Mouse (Mus musculus) intestine, embryonic 16.5 days (tissue): ENCODE measurements around the gene Il18r1. TPM values are rescaled to one million over a fixed set of nuclear protein-coding genes. Genes with fewer than 3 reads are reported as not detected.

Experiments
- ATAC-seq: fragments of 200-750 bp; cut with Nextera tagmentation; 2 replicates; pipeline ENCODE4 v1.8.0; 2017; ENCODE audit warnings: moderate TSS enrichment, moderate library complexity
- H3K27ac ChIP-seq: fragments of 300-500 bp; sonication (generic); 2 replicates; pipeline ENCODE4 v1.5.1; 2014; ENCODE audit warnings: mild to moderate bottlenecking, low read length
- H3K27me3 ChIP-seq: fragments of 300-500 bp; sonication (generic); replicated peaks from 2 replicates; pipeline ENCODE4 v1.6.1; 2014; ENCODE audit warnings: low read length, control low read depth, mixed read lengths; ENCODE audit not compliant: control insufficient read depth, insufficient read depth
- H3K36me3 ChIP-seq: fragments of 300-500 bp; sonication (generic); 2 replicates; pipeline ENCODE4 v1.6.1; 2014; ENCODE audit warnings: low read length, control low read depth; ENCODE audit not compliant: control insufficient read depth, insufficient read depth
- H3K4me1 ChIP-seq: fragments of 300-500 bp; sonication (generic); 2 replicates; pipeline ENCODE4 v1.6.1; 2014; ENCODE audit warnings: low read length, control low read depth, mixed read lengths; ENCODE audit not compliant: control insufficient read depth, insufficient read depth
- H3K4me2 ChIP-seq: fragments of 300-500 bp; sonication (generic); 2 replicates; pipeline ENCODE4 v1.6.1; 2014; ENCODE audit warnings: low read depth, low read length, control low read depth
- H3K4me3 ChIP-seq: fragments of 300-500 bp; sonication (generic); 2 replicates; pipeline ENCODE4 v1.5.1; 2014; ENCODE audit warnings: mild to moderate bottlenecking, low read length
- H3K9ac ChIP-seq: fragments of 300-500 bp; sonication (generic); 2 replicates; pipeline ENCODE4 v1.6.1; 2014; ENCODE audit warnings: low read depth, low read length
- H3K9me3 ChIP-seq: fragments of 300-500 bp; sonication (generic); 2 replicates; pipeline ENCODE4 v1.6.1; 2016; ENCODE audit warnings: low read length, control low read depth; ENCODE audit not compliant: control insufficient read depth
- whole genome bisulfite sequencing: fragments of 180-500 bp; shearing (Covaris S2); extraction: QIAGEN DNeasy Blood & Tissue Kit; methylation state at CpG from one replicate; pipeline ENCODE4 v1.1.7; 2014; 5-methylcytosine and 5-hydroxymethylcytosine counted together
- polyA plus RNA-seq: library from polyadenylated mRNA; unstranded; fragments of >200 nt; fragmentation: Nextera tagmentation; extraction: Ambion mirVana; gene quantifications from 2 replicates; pipeline ENCODE4 v1.2.1, GENCODE M21; 2015

Il18r1 gene
- polyA plus RNA-seq, 1 experiment from 2014 or later: 0.51 TPM

DNA sequence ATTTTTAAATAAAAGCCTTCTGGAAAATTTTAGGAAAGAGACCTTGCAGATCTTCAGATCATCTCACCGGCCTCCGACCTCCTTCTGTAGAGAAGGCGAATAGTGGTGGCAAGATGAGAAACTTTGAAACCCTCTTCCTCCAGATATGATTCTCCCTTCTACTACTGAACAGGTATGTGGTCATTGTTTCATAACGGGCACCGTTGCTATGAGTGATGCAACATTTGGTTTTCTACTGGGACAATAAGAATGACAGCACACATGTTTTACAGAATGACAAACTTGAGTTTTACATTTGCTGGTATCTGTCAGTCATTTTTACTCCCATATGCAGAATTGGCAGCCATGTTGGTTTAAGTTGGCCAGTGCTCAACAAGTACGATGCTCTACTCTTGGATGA is 51.0 kb downstream of the Il18r1 start:
- Histone ChIP-seq H3K4me1 (no peaks in the 10 kb centered on the region), H3K4me2 (no peak overlapping the region), H3K27me3 (no peaks in the 10 kb centered on the region), H3K9ac (no peak overlapping the region), H3K36me3 (no peaks in the 10 kb centered on the region), H3K9me3 (no peaks in the 10 kb centered on the region), H3K27ac (no peak overlapping the region), H3K4me3 (no peak overlapping the region)
- 89% methylated on average over 6 of the region's 6 CpGs for WGBS
- no peak for ATAC-seq

DNA sequence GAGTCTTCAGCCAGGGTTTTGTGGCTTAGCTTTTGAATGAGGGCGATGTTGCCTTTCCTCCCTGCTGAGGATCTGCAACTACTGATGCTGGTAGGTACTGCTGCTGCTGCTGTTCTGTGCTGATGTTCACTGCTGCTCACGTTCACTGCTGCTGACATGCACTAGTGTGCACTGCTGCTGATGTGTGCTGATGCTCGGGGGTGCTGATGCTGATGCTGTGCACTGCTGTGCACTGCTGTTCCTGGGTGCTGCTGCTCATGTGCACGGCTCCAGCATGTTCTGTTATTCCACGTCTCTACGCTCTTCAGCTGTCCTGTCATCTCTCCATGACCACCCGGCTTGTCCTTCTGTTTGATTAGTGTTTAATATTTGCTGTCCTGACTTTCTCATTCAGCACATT is 57.6 kb downstream of the Il18r1 start:
- no peak overlapping the region for H3K4me3 ChIP-seq
- no peak overlapping the region for H3K9ac ChIP-seq
- H3K9me3 ChIP-seq: no peaks in the 10 kb centered on the region
- no peak overlapping the region for H3K4me2 ChIP-seq
- no peaks in the 10 kb centered on the region for H3K4me1 ChIP-seq
- H3K36me3 ChIP-seq: no peaks in the 10 kb centered on the region
- no peak for ATAC-seq
- H3K27me3 ChIP-seq: no peaks in the 10 kb centered on the region
- 86% methylated on average over 7 of the region's 7 CpGs for WGBS
- no peak overlapping the region for H3K27ac ChIP-seq

DNA sequence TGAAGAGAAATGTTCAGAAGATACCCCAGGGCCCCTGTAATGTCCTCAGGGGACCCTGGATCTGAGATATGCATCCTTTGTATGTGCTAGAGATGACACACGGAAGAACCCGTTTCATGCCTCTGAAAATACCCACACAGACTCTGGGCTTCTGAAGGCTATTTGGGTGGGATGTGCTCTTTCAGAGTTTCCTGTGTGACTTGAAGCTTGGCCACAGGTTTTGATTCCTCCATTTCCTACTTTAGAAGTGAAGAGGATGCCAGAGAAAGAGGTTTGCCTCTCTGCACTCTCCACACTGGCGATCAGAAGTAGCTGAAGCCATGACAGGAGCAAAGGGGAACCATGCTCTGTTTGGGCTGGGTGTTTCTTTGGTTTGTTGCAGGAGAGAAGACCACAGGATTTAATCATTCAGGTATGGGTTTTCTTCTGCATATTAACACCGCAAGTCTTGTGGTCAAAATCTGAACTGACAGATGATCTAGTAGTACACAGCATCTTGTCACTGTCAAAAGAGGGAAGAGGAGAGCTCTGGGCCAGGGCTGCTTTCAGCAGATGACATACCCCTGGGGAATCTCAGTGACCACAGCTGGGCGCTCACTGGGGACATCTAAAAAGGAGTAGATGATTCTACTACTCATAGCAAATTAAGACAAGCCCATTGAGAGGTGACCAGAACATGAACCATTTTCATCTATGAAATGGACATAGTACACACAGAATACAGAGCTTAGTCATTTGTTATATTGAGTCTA is 58.8 kb downstream of the Il18r1 start:
- Histone ChIP-seq H3K4me3 (no peak overlapping the region), H3K4me2 (no peak overlapping the region), H3K27me3 (no peaks in the 10 kb centered on the region), H3K9me3 (no peaks in the 10 kb centered on the region), H3K27ac (no peak overlapping the region), H3K36me3 (no peaks in the 10 kb centered on the region), H3K9ac (no peak overlapping the region), H3K4me1 (no peaks in the 10 kb centered on the region)
- ATAC-seq: no peak
- WGBS: 84% methylated on average over 5 of the region's 5 CpGs

DNA sequence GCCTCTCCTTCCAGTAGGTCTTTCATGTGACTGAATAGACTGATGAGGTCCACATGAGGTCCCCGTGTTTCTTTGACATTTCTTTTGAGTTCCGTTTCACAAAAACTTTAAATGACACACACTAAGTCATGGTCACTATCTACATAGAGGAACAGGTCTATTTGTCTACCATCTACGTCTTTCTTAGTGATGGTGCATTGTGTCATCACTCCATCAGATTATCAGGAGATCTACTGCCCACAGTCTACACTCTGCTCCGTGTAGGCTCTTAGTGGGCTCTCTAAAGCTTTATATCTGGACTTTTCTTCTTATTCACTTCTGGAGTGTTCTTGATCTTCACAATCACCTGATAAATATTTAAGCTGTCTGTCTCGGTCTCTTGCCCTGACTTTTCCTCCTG is 63.9 kb downstream of the Il18r1 start:
- no peaks in the 10 kb centered on the region for H3K4me1 ChIP-seq
- no peak overlapping the region for H3K4me2 ChIP-seq
- H3K36me3 ChIP-seq: no peaks in the 10 kb centered on the region
- no peaks in the 10 kb centered on the region for H3K9me3 ChIP-seq
- no peak overlapping the region for H3K27ac ChIP-seq
- no peaks in the 10 kb centered on the region for H3K27me3 ChIP-seq
- ATAC-seq: no peak
- H3K9ac ChIP-seq: no peak overlapping the region
- no peak overlapping the region for H3K4me3 ChIP-seq
- 85% methylated on average over 5 of the region's 5 CpGs for WGBS

DNA sequence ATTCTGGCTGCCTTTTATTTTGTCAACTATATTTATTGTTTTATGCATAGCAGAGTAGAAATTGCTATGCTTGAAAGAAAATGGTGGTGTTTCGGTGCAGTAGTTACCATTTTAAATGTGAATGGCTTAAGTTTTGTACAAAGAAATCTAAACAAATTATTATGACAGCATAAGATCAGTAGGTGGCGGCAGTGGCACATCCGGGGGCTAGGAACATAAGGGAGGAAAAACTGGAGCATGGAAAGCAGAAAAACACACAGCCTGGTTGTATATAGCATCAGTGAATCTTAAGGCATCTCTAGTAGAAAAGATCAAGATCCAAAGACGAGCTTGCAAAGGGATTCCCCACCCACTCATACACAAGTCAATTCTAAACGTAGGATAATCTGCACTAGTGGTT is 72.2 kb downstream of the Il18r1 start:
- no peaks in the 10 kb centered on the region for H3K27me3 ChIP-seq
- ATAC-seq: no peak
- no peaks in the 10 kb centered on the region for H3K4me1 ChIP-seq
- no peaks in the 10 kb centered on the region for H3K9me3 ChIP-seq
- WGBS: 77% methylated on average over 5 of the region's 5 CpGs
- H3K27ac ChIP-seq: no peak overlapping the region
- no peaks in the 10 kb centered on the region for H3K36me3 ChIP-seq
- H3K4me3 ChIP-seq: no peak overlapping the region
- no peak overlapping the region for H3K4me2 ChIP-seq
- no peak overlapping the region for H3K9ac ChIP-seq

DNA sequence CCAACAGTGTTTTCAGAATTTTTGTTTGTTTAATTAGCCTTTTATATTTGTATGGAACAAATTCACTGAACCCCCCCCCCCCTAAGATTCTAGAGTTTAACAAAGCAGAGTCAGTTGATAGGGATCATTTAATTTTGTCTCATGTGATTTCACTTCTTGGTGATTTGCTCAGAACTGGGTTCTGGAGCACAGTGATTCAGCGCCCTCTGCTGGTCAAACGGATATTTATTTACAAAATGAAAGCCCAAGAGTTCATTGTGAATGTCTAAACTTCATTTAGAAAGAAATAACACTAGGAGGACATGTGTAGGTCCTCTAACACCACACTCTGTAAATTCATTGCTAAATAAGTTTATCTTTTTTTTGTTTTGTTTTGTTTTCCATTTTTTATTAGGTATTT is 79.3 kb downstream of the Il18r1 start:
- Histone ChIP-seq H3K9me3 (no peaks in the 10 kb centered on the region), H3K4me3 (no peak overlapping the region), H3K4me2 (no peak overlapping the region), H3K27ac (no peak overlapping the region), H3K27me3 (no peaks in the 10 kb centered on the region), H3K36me3 (no peaks in the 10 kb centered on the region), H3K4me1 (no peaks in the 10 kb centered on the region), H3K9ac (no peak overlapping the region)
- 0% methylated on average over 2 of the region's 2 CpGs for WGBS
- no peak for ATAC-seq

DNA sequence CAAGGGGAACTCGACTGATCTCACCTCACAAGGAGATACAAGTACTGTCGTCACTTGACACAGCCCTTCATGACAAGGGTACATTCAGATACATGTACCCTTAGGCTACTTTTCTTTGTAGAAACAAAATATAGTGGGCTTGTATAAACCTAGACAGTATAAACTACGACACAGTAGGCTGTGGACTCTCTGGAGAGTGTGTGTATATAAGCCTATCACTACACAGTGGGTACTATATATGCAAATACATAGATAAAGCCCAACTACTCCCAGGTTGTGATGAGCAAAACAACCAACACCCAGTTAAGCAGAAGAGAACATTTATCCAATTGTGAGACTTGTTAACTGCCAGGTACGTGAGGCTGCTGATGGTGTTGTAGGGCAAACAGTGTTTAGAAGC is 81.3 kb downstream of the Il18r1 start:
- no peak for ATAC-seq
- 78% methylated on average over 4 of the region's 4 CpGs for WGBS
- Histone ChIP-seq H3K4me1 (no peaks in the 10 kb centered on the region), H3K9me3 (no peaks in the 10 kb centered on the region), H3K27me3 (no peaks in the 10 kb centered on the region), H3K27ac (no peak overlapping the region), H3K4me3 (no peak overlapping the region), H3K9ac (no peak overlapping the region), H3K36me3 (no peaks in the 10 kb centered on the region), H3K4me2 (no peak overlapping the region)

DNA sequence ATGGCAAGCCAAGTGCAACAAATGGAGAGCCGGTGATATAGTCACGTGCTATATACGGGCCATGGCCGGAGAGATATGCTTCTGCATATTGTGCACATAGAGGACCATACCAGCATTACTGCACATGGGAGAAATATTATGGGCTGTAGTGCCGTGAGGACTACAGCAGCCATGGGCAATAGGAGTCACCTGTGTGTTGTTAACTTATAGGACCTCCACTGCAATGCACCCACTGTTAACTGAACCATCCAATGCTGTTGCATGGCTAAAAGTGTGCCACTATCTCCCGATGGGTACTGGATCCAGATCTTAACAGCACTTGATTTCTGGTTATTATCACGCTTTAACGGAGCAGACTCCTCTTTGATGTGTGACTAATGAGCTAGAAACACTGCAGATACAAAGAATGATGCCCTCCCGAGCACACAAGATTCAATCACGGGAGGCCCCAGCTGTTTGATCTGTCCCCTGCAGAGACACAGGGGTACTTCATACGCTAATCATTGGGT is 81.8 kb downstream of the Il18r1 start:
- no peaks in the 10 kb centered on the region for H3K36me3 ChIP-seq
- H3K4me2 ChIP-seq: no peak overlapping the region
- ATAC-seq: no peak
- no peak overlapping the region for H3K27ac ChIP-seq
- no peaks in the 10 kb centered on the region for H3K4me1 ChIP-seq
- 75% methylated on average over 11 of the region's 11 CpGs for WGBS
- no peaks in the 10 kb centered on the region for H3K27me3 ChIP-seq
- no peak overlapping the region for H3K4me3 ChIP-seq
- H3K9me3 ChIP-seq: no peaks in the 10 kb centered on the region
- no peak overlapping the region for H3K9ac ChIP-seq

DNA sequence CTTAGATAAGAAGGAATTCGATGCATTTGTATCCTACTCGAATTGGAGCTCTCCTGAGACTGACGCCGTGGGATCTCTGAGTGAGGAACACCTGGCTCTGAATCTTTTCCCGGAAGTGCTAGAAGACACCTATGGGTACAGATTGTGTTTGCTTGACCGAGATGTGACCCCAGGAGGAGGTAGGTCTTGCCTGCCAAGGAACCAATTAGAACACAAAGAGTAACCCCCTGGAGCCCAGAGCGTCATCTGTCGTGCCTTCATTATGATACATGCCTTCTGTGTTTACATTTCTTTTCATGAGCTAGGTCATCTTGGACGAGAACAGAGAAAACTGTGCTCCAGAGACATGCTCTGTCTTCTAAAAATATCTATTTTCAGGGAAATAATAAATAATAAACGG is 82.4 kb downstream of the Il18r1 start:
- H3K27ac ChIP-seq: no peak overlapping the region
- H3K27me3 ChIP-seq: no peaks in the 10 kb centered on the region
- H3K9ac ChIP-seq: no peak overlapping the region
- no peak overlapping the region for H3K4me3 ChIP-seq
- 0 out of 2 replicates have a peak, but pooled peaks have one; percentile 23 for ATAC-seq
- no peaks in the 10 kb centered on the region for H3K4me1 ChIP-seq
- H3K4me2 ChIP-seq: no peak overlapping the region
- WGBS: 34% methylated on average over 10 of the region's 10 CpGs
- no peaks in the 10 kb centered on the region for H3K36me3 ChIP-seq
- H3K9me3 ChIP-seq: no peaks in the 10 kb centered on the region
